Mouse (Mus musculus): ENCODE measurements at regions not wholly inside any gene's neighbourhood (a gene's known extent, or its start where the extent isn't known, plus 50 kb on each side); places are given as distances from the start of the nearest gene placed in this dataset.

GRCm38 (mm10) chr14:108334879-108335278 is 579.1 kb downstream of the Slitrk1 start:
- TF ChIP-seq POU5F1 (IDR thresholded peaks at IDR 0.05; ENCODE audit: borderline replicate concordance, low read length) (no peak), CTCF (conservative IDR thresholded peaks at IDR 0.05; ENCODE audit: low read length) (no peak), NANOG (IDR thresholded peaks at IDR 0.05; ENCODE audit: borderline replicate concordance, low read length) (no peak)
- peaks cover 4% of the 10 kb centered on the region; the same call in 1 of the 2 replicates for H3K9me3 ChIP-seq (ENCODE audit: low read length)
- no peak overlapping the region for H3K4me3 ChIP-seq (replicated peaks; ENCODE audit: low read length)
- no peaks in the 10 kb centered on the region for H3K36me3 ChIP-seq (ENCODE audit: insufficient read depth, low read length)
- no peaks in the 10 kb centered on the region for H3K4me1 ChIP-seq (replicated peaks; ENCODE audit: low read depth, low read length)
- no peaks in the 10 kb centered on the region for H3K27me3 ChIP-seq (ENCODE audit: insufficient read depth, low read length)

DNA sequence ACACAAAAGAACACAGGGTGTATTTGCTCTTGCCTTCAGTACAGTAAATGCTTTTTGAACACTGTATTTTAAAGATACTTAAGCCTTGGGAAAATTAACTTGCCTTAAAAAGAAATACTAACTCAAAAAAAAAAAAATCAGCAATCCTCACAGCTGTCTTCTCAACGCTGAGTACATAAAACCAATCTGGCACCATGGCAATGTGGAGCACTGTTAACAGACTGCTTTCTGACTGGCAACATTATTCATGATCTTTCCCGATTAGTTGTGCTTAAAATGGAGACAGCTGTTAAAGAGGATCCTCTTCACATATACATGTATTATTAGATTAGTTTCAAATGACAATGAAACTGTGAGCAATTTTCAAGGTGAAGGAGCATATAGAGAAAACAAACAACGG is 587.5 kb downstream of the Slitrk1 start:
- Histone ChIP-seq H3K9me3 (ENCODE audit: low read length) (no peaks in the 10 kb centered on the region), H3K4me1 (replicated peaks; ENCODE audit: low read depth, low read length) (no peaks in the 10 kb centered on the region), H3K4me3 (replicated peaks; ENCODE audit: low read length) (no peak overlapping the region), H3K27me3 (ENCODE audit: insufficient read depth, low read length) (no peaks in the 10 kb centered on the region), H3K36me3 (ENCODE audit: insufficient read depth, low read length) (no peaks in the 10 kb centered on the region)
- no peak for TF ChIP-seq POU5F1 (IDR thresholded peaks at IDR 0.05; ENCODE audit: borderline replicate concordance, low read length)
- TF ChIP-seq NANOG (IDR thresholded peaks at IDR 0.05; ENCODE audit: borderline replicate concordance, low read length) = no peak
- TF ChIP-seq CTCF (conservative IDR thresholded peaks at IDR 0.05; ENCODE audit: low read length) = no peak

- Histone ChIP-seq H3K9me3 (ENCODE audit: low read length) (no peaks in the 10 kb centered on the region), H3K27me3 (ENCODE audit: insufficient read depth, low read length) (no peaks in the 10 kb centered on the region), H3K4me3 (replicated peaks; ENCODE audit: low read length) (no peak overlapping the region), H3K36me3 (ENCODE audit: insufficient read depth, low read length) (no peaks in the 10 kb centered on the region), H3K4me1 (replicated peaks; ENCODE audit: low read depth, low read length) (no peaks in the 10 kb centered on the region)
- no peak for TF ChIP-seq CTCF (conservative IDR thresholded peaks at IDR 0.05; ENCODE audit: low read length)
- no peak for TF ChIP-seq POU5F1 (IDR thresholded peaks at IDR 0.05; ENCODE audit: borderline replicate concordance, low read length)
- no peak for TF ChIP-seq NANOG (IDR thresholded peaks at IDR 0.05; ENCODE audit: borderline replicate concordance, low read length)
These were observed 590.5 kb downstream of the Slitrk1 start for GRCm38 (mm10) chr14:108323364-108324037.

- H3K36me3 ChIP-seq (ENCODE audit: insufficient read depth, low read length) = no peaks in the 10 kb centered on the region
- peaks cover 8% of the 10 kb centered on the region for H3K9me3 ChIP-seq (ENCODE audit: low read length)
- H3K27me3 ChIP-seq (ENCODE audit: insufficient read depth, low read length) = no peaks in the 10 kb centered on the region
- H3K4me1 ChIP-seq (replicated peaks; ENCODE audit: low read depth, low read length) = no peaks in the 10 kb centered on the region
- H3K4me3 ChIP-seq (replicated peaks; ENCODE audit: low read length) = no peak overlapping the region
- TF ChIP-seq POU5F1 (IDR thresholded peaks at IDR 0.05; ENCODE audit: borderline replicate concordance, low read length) (no peak), NANOG (IDR thresholded peaks at IDR 0.05; ENCODE audit: borderline replicate concordance, low read length) (no peak), CTCF (conservative IDR thresholded peaks at IDR 0.05; ENCODE audit: low read length) (no peak)
These were observed 606.3 kb downstream of the Slitrk1 start for GRCm38 (mm10) chr14:108307627-108308026.

DNA sequence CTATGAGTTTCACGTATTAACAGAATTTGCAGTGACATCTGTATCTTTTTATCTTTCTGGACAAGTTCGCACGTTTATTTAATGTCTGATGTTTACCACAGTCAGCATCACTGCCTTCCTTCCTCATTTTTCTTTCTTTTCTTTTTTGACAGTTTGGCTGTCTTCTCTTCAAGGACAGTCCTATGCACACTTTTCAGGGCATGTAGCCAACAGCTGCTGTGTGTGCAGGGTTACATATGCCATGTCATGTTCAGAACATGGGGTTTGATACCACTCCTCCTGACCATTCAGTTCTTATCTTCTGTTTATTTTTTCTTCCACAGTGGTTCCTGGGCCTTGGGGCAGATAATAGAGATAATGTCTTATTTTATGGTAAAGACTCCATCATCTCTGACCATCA is 634.3 kb downstream of the Slitrk1 start:
- Histone ChIP-seq H3K4me3 (replicated peaks; ENCODE audit: low read length) (no peak overlapping the region), H3K4me1 (replicated peaks; ENCODE audit: low read depth, low read length) (no peaks in the 10 kb centered on the region), H3K36me3 (ENCODE audit: insufficient read depth, low read length) (no peaks in the 10 kb centered on the region), H3K27me3 (ENCODE audit: insufficient read depth, low read length) (no peaks in the 10 kb centered on the region), H3K9me3 (ENCODE audit: low read length) (no peaks in the 10 kb centered on the region)
- TF ChIP-seq POU5F1 (IDR thresholded peaks at IDR 0.05; ENCODE audit: borderline replicate concordance, low read length) (no peak), CTCF (conservative IDR thresholded peaks at IDR 0.05; ENCODE audit: low read length) (no peak), NANOG (IDR thresholded peaks at IDR 0.05; ENCODE audit: borderline replicate concordance, low read length) (no peak)

- H3K9me3 ChIP-seq (ENCODE audit: low read length) = no peaks in the 10 kb centered on the region
- TF ChIP-seq POU5F1 (IDR thresholded peaks at IDR 0.05; ENCODE audit: borderline replicate concordance, low read length) (no peak), NANOG (IDR thresholded peaks at IDR 0.05; ENCODE audit: borderline replicate concordance, low read length) (no peak), CTCF (conservative IDR thresholded peaks at IDR 0.05; ENCODE audit: low read length) (no peak)
- H3K4me3 ChIP-seq (replicated peaks; ENCODE audit: low read length) = no peak overlapping the region
- H3K27me3 ChIP-seq (ENCODE audit: insufficient read depth, low read length) = no peaks in the 10 kb centered on the region
- no peaks in the 10 kb centered on the region for H3K36me3 ChIP-seq (ENCODE audit: insufficient read depth, low read length)
- no peaks in the 10 kb centered on the region for H3K4me1 ChIP-seq (replicated peaks; ENCODE audit: low read depth, low read length)
These were observed 652.9 kb downstream of the Slitrk1 start for GRCm38 (mm10) chr14:108261083-108261482.

- TF ChIP-seq NANOG (IDR thresholded peaks at IDR 0.05; ENCODE audit: borderline replicate concordance, low read length) (no peak), CTCF (conservative IDR thresholded peaks at IDR 0.05; ENCODE audit: low read length) (no peak), POU5F1 (IDR thresholded peaks at IDR 0.05; ENCODE audit: borderline replicate concordance, low read length) (no peak)
These were observed 666.6 kb downstream of the Slitrk1 start for GRCm38 (mm10) chr14:108247365-108247764.

DNA sequence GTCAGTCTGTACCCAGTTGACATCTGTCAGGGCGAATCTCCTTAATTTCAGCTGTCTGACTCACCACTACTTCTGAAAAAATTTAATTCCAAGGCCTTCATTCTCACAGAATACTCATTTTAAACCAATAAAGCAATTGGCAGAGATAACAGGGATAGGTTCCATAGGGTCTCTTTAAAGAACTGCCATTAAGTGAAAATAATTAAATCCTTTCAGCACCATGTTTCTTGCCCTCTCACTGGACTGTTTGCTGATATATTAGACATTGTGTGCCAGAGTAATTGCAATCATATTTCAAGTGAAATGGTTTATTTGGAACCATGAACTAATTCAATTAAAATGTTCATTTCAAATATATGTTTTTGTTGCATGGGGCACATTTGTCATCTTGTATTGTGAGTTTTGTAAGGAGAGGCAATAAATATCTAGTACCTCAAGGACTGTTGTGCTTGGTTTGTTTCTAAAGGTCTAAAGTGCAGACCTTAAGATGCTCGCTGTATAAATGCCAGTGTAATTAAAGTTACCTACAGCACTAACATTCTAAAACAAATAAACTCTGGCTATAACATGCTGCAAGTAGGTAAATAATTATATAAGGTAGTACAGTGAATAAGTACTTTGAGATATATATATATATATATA is 688.4 kb downstream of the Slitrk1 start:
- no peaks in the 10 kb centered on the region for H3K9me3 ChIP-seq (ENCODE audit: low read length)
- H3K4me1 ChIP-seq (replicated peaks; ENCODE audit: low read depth, low read length) = no peaks in the 10 kb centered on the region
- H3K4me3 ChIP-seq (replicated peaks; ENCODE audit: low read length) = no peak overlapping the region
- H3K27me3 ChIP-seq (ENCODE audit: insufficient read depth, low read length) = no peaks in the 10 kb centered on the region
- H3K36me3 ChIP-seq (ENCODE audit: insufficient read depth, low read length) = no peaks in the 10 kb centered on the region
- TF ChIP-seq NANOG (IDR thresholded peaks at IDR 0.05; ENCODE audit: borderline replicate concordance, low read length) = no peak
- TF ChIP-seq POU5F1 (IDR thresholded peaks at IDR 0.05; ENCODE audit: borderline replicate concordance, low read length) = no peak
- no peak for TF ChIP-seq CTCF (conservative IDR thresholded peaks at IDR 0.05; ENCODE audit: low read length)

More at GRCm38 (mm10) chr14:108247365-108247764, 666.6 kb downstream of the Slitrk1 start:
- Histone ChIP-seq H3K27me3 (ENCODE audit: insufficient read depth, low read length) (no peaks in the 10 kb centered on the region), H3K4me3 (replicated peaks; ENCODE audit: low read length) (no peak overlapping the region), H3K9me3 (ENCODE audit: low read length) (no peaks in the 10 kb centered on the region), H3K4me1 (replicated peaks; ENCODE audit: low read depth, low read length) (no peaks in the 10 kb centered on the region), H3K36me3 (ENCODE audit: insufficient read depth, low read length) (no peaks in the 10 kb centered on the region)
